Mouse (Mus musculus): ENCODE data around the gene Dst. TPM values are rescaled to one million over a fixed set of nuclear protein-coding genes. Genes with fewer than 3 reads are reported as not detected.

Dst gene
- polyA plus RNA-seq, 1 experiment: 9.5 TPM

- 78% methylated on average over 6 of the region's 6 CpGs for WGBS
- no peak overlapping the region for H3K4me3 ChIP-seq (replicated peaks; ENCODE audit: control insufficient read depth, low read depth, low read length)
- no peak overlapping the region for H3K27ac ChIP-seq (ENCODE audit: control insufficient read depth, insufficient read depth, low read depth, low read length, poor library complexity)
- no peaks in the 10 kb centered on the region; the same call in 1 of the 2 replicates for H3K4me1 ChIP-seq (ENCODE audit: control insufficient read depth, insufficient read depth, low read length)
- no peak for TF ChIP-seq CTCF (IDR thresholded peaks at IDR 0.05; ENCODE audit: control insufficient read depth, insufficient read depth, low read length)
- no peak for TF ChIP-seq POLR2A (IDR thresholded peaks at IDR 0.05; ENCODE audit: borderline replicate concordance, control insufficient read depth, low read depth, low read length)
Measured at GRCm38 (mm10) chr1:34025879-34026278, 117.9 kb downstream of the Dst start.

DNA sequence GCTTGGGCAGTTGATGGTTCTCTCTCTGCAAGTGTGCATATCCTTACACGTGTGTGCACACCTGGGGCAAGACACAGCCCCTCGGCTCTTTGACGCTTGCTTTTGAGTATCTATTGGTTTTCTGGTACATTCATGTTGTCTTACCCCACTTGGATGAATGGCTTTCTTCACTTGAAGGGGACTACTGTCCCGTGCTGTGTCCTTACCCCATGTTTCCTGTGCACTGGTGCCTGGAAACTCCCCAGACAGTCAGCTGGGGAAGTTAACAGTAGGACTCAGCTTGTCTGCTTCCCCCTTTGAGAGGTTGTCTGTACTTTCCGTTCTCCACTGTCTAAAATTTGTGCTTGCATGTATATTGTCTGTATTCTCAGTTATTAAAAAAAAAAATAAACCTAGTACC is 120.7 kb downstream of the Dst start:
- Histone ChIP-seq H3K4me3 (replicated peaks; ENCODE audit: control insufficient read depth, low read depth, low read length) (no peak overlapping the region), H3K4me1 (ENCODE audit: control insufficient read depth, insufficient read depth, low read length) (no peaks in the 10 kb centered on the region; the same call in 1 of the 2 replicates), H3K27ac (ENCODE audit: control insufficient read depth, insufficient read depth, low read depth, low read length, poor library complexity) (no peak overlapping the region)
- 38% methylated on average over 5 of the region's 5 CpGs for WGBS
- TF ChIP-seq POLR2A (IDR thresholded peaks at IDR 0.05; ENCODE audit: borderline replicate concordance, control insufficient read depth, low read depth, low read length): no peak
- TF ChIP-seq CTCF (IDR thresholded peaks at IDR 0.05; ENCODE audit: control insufficient read depth, insufficient read depth, low read length): no peak

DNA sequence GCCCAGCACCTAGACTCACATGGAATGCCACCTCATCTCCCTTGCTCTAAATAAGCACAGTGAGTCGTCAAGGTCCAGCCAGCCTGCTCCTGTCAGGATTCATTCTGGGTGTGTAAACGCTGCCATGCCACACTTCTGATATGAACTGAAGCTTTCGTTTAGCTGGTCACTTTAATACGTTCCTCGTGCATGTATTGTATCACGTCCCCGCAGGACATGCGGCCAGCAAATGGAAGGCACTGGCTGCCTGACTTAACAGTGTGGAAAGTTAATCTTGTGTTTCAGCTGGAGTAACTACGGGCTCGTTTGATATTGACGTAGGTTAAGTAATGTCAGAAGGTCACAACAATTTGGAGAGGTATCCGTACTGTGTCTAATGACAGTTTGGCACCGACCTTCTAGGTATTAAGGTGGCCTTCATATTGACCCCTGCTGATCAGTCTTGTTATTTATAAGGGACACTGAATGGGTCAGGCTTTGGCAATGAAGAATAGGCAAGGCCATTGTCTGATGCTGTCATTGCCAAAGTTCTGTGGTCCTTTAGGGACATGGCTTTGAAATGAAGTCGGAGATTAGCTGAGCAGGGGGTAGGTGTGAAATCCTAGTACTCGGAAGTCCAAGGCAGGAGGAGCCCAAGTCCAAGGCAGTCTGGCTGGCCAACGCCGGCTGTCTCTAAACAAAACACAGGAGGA is 122.5 kb downstream of the Dst start:
- Histone ChIP-seq H3K4me3 (replicated peaks; ENCODE audit: control insufficient read depth, low read depth, low read length) (no peak overlapping the region), H3K27ac (ENCODE audit: control insufficient read depth, insufficient read depth, low read depth, low read length, poor library complexity) (no peak overlapping the region), H3K4me1 (ENCODE audit: control insufficient read depth, insufficient read depth, low read length) (no peaks in the 10 kb centered on the region; the same call in 1 of the 2 replicates)
- TF ChIP-seq CTCF (IDR thresholded peaks at IDR 0.05; ENCODE audit: control insufficient read depth, insufficient read depth, low read length): no peak
- TF ChIP-seq POLR2A (IDR thresholded peaks at IDR 0.05; ENCODE audit: borderline replicate concordance, control insufficient read depth, low read depth, low read length): no peak
- 85% methylated on average over 17 of the region's 17 CpGs for WGBS

DNA sequence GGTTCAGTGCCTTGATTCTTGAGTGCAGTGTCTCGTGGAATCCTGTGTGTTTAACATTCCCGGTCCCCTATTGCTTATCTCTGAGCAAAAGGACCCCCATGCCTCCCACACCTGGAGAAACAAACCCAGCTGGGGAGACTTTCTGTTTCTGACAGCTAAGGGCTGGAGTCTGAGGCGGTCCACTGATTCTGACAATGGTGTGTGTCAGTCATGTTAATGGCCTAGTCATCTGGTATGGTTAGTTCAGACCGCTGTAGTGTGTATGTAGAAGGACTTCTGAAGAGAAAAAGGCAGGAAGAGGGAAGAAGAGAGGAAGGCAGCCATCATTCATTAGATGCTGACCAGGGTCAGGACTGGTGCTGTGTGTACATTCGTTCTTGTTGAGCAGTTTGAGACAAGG is 125.0 kb downstream of the Dst start:
- H3K27ac ChIP-seq (ENCODE audit: control insufficient read depth, insufficient read depth, low read depth, low read length, poor library complexity): no peak overlapping the region
- no peak for TF ChIP-seq CTCF (IDR thresholded peaks at IDR 0.05; ENCODE audit: control insufficient read depth, insufficient read depth, low read length)
- TF ChIP-seq POLR2A (IDR thresholded peaks at IDR 0.05; ENCODE audit: borderline replicate concordance, control insufficient read depth, low read depth, low read length): no peak
- no peak overlapping the region for H3K4me3 ChIP-seq (replicated peaks; ENCODE audit: control insufficient read depth, low read depth, low read length)
- no peaks in the 10 kb centered on the region; the same call in 1 of the 2 replicates for H3K4me1 ChIP-seq (ENCODE audit: control insufficient read depth, insufficient read depth, low read length)
- WGBS: 79% methylated on average over 5 of the region's 5 CpGs

DNA sequence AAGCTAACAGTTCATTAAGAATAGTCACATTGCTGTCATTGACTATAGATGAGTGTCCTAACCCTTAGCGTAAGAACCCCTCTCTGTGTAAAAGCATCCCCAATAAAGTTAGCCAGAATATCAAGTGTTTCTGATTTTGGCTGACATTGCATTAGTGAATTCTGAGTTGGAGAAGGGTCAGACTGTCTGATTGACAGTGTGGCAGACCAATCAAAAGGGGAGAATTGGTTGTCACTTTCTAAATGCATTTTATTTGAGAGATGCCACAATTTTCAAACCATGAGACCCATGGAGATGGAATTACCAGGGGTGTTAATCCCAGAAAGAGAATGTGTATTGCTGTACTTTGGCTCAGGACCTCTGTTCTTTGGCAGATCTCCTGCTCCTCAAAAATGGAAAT is 125.5 kb downstream of the Dst start:
- Histone ChIP-seq H3K27ac (ENCODE audit: control insufficient read depth, insufficient read depth, low read depth, low read length, poor library complexity) (no peak overlapping the region), H3K4me3 (replicated peaks; ENCODE audit: control insufficient read depth, low read depth, low read length) (no peak overlapping the region), H3K4me1 (ENCODE audit: control insufficient read depth, insufficient read depth, low read length) (no peaks in the 10 kb centered on the region; the same call in 1 of the 2 replicates)
- 95% methylated on average over 1 of the region's 1 CpGs for WGBS
- no peak for TF ChIP-seq POLR2A (IDR thresholded peaks at IDR 0.05; ENCODE audit: borderline replicate concordance, control insufficient read depth, low read depth, low read length)
- TF ChIP-seq CTCF (IDR thresholded peaks at IDR 0.05; ENCODE audit: control insufficient read depth, insufficient read depth, low read length): no peak

- Histone ChIP-seq H3K27ac (ENCODE audit: control insufficient read depth, insufficient read depth, low read depth, low read length, poor library complexity) (no peak overlapping the region), H3K4me1 (ENCODE audit: control insufficient read depth, insufficient read depth, low read length) (no peaks in the 10 kb centered on the region), H3K4me3 (replicated peaks; ENCODE audit: control insufficient read depth, low read depth, low read length) (no peak overlapping the region)
- no peak for TF ChIP-seq POLR2A (IDR thresholded peaks at IDR 0.05; ENCODE audit: borderline replicate concordance, control insufficient read depth, low read depth, low read length)
- no peak for TF ChIP-seq CTCF (IDR thresholded peaks at IDR 0.05; ENCODE audit: control insufficient read depth, insufficient read depth, low read length)
- 76% methylated on average over 3 of the region's 3 CpGs for WGBS
Measured at GRCm38 (mm10) chr1:34033958-34034357, 125.9 kb downstream of the Dst start.

- H3K4me1 ChIP-seq (ENCODE audit: control insufficient read depth, insufficient read depth, low read length): no peaks in the 10 kb centered on the region
- TF ChIP-seq CTCF (IDR thresholded peaks at IDR 0.05; ENCODE audit: control insufficient read depth, insufficient read depth, low read length) (no peak), POLR2A (IDR thresholded peaks at IDR 0.05; ENCODE audit: borderline replicate concordance, control insufficient read depth, low read depth, low read length) (no peak)
- H3K27ac ChIP-seq (ENCODE audit: control insufficient read depth, insufficient read depth, low read depth, low read length, poor library complexity): no peak overlapping the region
- H3K4me3 ChIP-seq (replicated peaks; ENCODE audit: control insufficient read depth, low read depth, low read length): no peak overlapping the region
- 88% methylated on average over 12 of the region's 12 CpGs for WGBS
Measured at GRCm38 (mm10) chr1:34036111-34036510, 128.1 kb downstream of the Dst start.

GRCm38 (mm10) chr1:34038571-34038970 is 130.5 kb downstream of the Dst start:
- TF ChIP-seq POLR2A (IDR thresholded peaks at IDR 0.05; ENCODE audit: borderline replicate concordance, control insufficient read depth, low read depth, low read length) (no peak), CTCF (IDR thresholded peaks at IDR 0.05; ENCODE audit: control insufficient read depth, insufficient read depth, low read length) (no peak)
- no peaks in the 10 kb centered on the region for H3K4me1 ChIP-seq (ENCODE audit: control insufficient read depth, insufficient read depth, low read length)
- WGBS: 85% methylated on average over 7 of the region's 7 CpGs
- H3K4me3 ChIP-seq (replicated peaks; ENCODE audit: control insufficient read depth, low read depth, low read length): no peak overlapping the region
- H3K27ac ChIP-seq (ENCODE audit: control insufficient read depth, insufficient read depth, low read depth, low read length, poor library complexity): no peak overlapping the region
